Mouse (Mus musculus): ENCODE results near the gene Clec2i.

DNA sequence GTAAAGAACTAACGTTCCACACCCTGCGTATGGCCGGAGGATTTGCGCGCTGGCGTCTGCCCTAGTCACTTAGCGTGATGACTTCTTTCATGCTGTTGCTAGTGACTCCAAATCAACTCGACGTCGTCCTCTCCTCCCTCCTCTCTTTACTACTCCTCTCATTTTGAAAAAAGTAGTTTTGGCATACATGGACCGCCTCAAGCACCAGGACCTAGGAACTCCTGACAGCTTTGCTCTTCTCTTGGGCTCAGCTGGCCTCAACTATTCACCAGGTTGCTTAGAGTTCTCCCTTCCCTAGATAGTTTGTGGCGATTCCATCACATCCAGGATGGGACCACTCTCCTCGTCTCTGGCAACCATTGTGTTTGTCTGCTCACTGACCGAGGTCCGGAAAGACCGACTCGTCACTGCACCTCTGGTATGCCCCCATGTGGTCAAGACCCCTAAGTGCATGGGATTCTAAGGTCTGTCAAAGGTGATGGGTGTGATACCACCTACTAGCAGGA is 48.1 kb upstream of the Clec2i start:
- no peak for TF ChIP-seq CTCF (IDR thresholded peaks at IDR 0.05; ENCODE audit: control insufficient read depth, insufficient read depth, insufficient read length)
- TF ChIP-seq MYOD1 (IDR thresholded peaks at IDR 0.05; ENCODE audit: control insufficient read depth, insufficient read length, low read depth): no peak
- TF ChIP-seq MYOG (IDR thresholded peaks at IDR 0.05; ENCODE audit: control insufficient read depth, extremely low read depth, insufficient read length): no peak

All from C2C12 (cell line).